Mouse (Mus musculus) mouse embryonic stem cell (cell line): ENCODE measurements around the gene Kl.

ENCODE experiments used
- in situ Hi-C, 2 experiments: fragments of 300-500 bp; cut with MboI; formaldehyde crosslinking; loops; 1 replicate in 1 of 2; 3 replicates in 1 of 2; pipeline ENCODE4 v1.14.3; 2019 to 2020; ENCODE audit warnings: low sequenced_read_pairs in 2 of 2, low pct_unique_long_range_greater_than_20kb in 1 of 2, mixed read lengths in 1 of 2; ENCODE audit not compliant: unreplicated experiment in 1 of 2

Gene Kl

DNA sequence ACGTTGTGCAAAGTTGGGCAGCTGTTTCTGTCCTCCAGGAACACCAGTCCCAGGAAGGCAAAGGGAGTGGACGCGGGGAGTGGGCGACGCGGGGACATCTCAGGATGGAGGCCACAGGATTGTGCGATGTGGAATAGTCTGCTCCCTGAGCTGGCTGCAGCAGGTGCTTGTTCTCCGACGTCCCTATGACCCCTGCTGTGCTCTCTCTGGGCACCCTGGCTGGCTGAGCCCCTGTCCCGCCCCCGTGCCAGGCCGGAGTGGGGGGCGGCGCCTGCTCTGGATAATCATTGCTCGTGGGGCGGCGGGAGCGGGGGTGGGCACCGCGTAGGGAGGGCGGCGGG, at the start of gene Kl:
Gene Kl (plus strand): TSS at position 280 of the 341 bp plus-strand sequence.
- in situ Hi-C loops = no loop called here

DNA sequence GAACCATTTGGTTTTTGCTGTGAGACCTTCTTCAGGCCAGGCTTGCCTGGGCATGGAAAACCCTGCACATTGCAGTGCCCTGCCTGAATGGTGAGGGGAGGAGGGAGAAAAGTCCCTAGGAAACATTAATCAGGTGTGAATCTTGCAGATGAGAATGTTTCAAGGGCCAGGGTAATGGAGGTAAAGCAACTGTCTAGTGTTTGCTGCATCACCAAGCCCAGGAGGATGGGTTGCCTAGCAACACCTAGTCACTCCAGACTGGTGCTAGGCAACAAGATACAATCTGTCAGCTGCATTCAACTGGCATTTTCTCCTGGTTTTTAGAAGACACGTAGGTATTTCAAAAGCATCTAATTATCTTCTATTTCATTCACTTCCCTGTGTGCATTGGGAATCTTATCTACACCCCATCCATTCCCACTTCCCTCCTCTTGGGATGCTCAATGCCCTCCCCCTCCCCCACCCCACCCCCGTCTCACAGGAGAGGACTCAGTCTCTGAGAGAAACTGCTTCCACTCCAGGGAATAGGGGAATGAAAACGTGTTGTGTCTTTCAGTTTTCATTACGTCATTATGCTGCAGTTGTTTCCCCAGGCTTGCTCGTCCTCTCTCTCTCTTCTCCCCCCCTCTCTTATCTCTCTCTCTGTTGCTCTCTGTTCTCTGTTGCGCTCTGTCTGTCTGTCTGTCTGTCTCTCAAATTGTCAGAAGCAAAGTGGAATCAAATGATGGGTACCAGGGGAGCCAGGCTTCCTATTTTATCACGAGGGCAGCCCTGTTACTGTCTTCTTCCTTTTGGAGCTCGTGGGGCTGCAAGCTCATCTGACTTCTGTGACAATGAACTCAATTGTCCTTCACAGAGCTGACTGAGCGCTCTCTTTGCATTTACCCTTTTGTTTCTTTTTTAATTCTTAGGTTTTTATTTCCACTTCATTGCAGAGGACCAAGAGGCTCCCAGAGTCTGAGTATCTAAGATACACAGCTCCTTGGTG, 46.1 kb upstream of the Kl start:
- in situ Hi-C loops = no loop called here

DNA sequence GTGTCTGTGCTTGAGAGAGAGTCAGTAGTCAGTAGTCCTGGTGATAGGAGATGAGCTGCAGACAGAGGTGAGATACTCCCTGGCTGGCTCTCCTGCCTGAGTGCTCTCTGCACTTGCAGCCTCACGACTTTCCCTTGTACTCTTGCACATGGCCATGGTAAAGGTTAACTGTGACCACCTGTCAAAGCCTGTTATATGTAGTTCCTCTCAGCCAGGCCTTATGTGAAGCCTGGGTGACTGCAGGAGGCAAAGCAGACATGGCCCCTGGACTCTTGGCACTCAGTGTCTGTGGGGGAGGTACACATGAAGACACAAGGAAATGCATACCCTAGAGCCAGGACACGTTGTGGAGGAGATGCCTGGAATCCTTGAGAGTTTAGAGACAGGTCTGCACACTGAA, 40.3 kb upstream of the Kl start:
- in situ Hi-C loops = no loop called here

DNA sequence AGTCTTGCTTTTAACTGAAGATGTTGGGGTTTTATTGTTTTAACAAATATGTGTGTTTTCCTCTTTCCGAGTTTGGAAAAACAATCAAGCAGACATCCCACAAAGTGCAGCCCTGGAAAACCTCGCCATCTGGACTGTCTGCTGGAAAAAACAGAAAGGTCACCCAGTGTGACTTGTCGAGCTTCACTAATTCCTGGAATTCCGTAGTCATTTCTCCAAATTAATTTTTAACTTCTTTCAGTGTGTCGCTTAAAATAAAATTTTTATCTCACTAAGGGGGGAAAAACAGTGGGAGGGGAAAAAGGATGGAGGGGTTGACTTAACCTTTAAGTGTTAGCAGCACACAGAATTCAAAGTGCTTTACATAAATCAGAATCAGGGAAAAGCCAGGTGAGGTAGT, 39.8 kb upstream of the Kl start:
- in situ Hi-C loops = no loop called here

DNA sequence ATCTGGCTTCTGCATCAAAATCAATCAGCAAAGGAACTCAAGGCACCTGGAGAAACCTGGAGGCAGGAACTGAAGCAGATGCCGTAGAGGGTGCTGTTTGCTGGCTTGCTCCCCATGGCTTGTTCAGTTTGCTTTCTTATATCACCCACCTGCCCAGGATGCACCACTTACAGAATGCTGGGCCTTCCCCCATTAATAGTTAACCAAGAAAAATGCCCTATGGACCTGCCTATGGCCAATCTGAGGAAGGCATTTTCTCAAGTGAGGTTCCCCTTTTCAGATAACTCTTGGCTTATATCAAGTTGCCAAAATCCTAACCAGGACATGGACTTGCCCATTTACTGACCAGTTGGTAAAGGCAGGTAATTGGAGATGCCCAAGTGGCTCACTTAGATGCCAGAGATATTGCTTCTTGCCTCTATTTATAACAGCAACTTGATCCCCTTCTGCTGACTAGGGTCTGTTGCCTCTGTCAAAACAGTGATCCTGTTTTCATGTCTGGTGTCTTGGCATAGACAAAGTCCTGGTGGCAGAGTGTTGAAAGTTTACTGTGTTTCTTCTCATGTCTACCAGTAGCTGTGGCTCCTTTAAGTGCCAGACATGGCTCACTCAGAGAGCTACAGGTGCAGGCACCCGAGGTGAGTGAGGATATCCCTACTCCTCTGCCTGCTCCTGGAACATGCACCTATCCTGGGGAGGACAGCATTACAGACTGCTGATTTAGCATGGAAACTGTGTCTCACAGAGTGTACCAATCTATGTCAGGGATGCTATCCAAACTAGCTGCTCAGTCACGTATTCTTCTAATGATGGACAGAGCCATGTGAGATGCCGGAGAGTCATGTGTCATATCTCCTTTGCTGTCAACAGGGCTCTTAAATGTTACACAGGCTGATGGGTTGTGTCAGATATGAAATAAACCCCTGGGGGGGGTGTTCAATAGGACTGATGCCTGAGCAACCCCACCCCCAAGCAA, 37.0 kb upstream of the Kl start:
- in situ Hi-C loops = no loop called here

DNA sequence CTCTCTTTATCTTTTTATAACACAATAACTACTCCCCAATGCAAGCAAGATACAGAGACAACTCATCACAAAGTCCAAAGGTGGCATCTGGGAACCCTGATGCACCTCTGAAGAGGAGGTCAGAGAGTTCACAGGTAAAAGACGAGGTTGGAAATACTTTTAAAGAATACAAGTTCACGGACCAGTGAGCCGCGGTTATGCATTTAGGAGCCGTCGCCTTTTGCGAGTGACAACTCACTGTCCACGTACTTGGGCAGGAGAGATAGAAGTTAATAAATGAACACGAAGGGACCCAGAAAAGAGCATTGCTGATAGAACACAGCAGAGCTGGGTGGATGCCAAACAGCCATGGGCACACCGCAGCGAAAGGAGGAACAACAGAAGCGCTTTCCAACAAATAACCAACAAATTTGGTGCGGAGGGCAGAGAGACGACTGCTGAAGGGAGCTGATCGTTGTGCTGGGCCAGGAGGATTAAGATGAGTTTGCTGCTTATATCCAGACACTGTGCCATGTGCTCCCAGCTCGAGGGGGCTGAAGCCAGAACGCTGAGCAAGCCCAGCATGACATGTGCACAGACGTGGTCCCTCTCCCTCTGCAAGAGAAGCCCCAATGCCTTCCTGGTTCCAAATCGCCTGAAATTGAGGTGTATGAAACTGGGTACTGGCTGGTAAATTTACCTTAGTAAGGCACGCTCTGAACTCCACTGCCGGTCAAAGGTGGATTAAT, 35.1 kb upstream of the Kl start:
- in situ Hi-C loops = no loop called here

DNA sequence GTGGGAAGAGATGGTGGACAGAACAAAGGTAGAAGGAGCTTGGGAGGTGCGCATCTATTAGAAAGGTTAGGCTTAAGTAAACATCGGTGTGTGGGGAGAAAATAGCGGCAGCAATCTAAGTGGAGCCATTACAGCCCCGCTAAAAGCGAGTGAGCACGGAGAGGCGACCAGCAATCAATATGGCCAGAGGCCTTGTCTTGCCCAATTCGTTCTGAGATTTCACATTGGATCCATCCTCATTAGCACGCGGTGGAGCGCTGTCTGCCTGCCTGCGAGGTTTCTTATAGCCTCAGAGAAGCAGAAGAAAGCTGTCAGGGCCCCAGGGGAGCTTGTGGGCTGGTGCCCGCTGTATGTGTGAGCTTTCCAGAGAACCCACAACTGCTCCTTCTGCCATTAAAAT, 33.8 kb upstream of the Kl start:
- in situ Hi-C loops = no loop called here

DNA sequence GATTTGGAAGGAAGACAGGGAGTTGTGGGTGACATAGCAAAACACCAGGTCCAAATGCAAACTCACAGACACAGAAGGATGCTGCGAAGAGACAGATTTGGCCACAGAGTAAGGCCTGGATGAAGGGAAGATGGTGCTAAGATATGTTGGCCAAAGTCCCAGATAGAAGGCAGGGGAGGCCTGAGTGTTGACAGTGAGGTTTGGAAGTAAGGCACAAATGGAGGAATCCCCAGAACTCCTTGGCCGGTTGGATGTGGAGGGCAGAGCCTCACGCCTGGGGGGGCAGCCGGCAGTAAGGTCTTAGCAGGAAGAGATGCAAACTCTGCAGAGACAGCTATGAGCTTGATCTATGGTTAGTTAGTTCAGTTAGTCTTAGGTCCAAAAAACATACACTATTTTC, 33.1 kb upstream of the Kl start:
- in situ Hi-C loops = no loop called here

DNA sequence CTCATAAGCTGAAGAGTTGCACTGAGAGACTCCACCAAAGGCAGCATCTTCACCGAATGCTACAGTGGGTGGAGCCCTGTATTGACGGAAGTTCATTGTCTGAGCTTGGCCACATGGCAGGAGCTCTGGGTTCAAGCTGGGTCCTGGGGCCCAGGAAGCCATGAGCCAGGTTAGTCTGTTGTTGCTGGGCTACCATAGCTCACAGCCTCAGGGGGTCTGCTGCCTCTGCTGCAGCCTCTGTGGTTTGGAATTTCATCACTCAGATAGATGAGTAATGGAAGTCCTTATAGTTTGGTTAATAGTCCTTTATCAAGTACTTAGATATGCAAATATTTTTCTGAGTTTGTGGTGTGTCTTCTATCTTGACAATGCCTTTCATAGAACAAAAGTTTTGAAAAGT, 32.4 kb upstream of the Kl start:
- in situ Hi-C loops = no loop called here

DNA sequence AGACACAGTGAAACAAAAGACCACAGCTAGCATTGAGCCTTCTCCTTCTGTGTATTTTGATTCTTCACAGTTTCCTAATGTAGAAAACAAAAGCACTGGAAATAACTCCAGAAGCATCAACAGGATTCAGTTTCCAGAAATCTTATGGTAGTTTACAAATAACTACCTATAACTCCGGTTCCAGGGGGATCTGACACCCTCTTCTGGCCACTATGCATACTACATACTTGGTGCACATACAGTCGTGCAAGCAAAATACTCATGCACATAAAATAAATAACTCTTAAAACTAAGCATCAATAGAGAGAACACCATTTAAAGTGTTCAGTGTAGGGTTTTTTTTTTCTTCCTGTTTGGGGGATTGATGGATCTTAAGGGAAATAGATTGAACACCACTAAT, 23.0 kb upstream of the Kl start:
- in situ Hi-C loops = no loop called here

DNA sequence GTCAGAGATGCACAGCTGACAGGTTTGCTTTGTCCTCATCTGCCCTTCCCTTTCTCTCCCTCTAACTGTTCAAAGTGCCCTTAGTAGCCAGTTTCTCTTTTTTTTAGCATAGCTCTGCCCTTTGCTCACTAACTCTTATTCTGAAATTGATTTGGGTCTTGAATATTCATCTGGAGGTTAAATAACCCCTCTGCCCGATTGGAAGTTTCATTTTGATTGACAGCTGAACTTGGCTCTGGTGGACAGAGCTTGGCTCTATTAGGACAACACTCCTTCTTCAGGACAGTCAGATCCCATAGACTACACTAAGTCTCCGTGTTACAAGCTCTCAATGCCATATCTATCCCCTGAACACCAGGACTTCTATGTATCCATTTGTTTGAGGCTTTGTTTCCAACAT, 19.8 kb upstream of the Kl start:
- in situ Hi-C loops = no loop called here

DNA sequence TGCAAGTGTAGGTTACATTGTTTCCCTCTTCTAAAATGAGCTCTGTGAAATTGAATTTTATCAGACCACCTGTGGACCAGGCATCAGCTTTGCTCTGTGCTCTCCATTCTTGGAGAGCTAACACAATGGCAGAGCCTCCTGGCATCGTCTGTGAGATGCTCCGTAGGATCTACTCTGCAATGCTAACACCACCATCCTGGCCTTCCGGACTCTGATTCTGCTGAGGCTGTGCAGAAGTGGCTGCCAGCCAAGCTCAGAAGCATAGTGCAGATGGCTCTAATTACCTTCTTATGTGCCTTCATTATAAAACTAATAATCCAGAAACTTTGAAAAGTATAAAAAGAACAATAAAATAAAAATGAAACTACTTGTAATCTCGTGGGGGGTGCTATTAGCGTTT, 16.2 kb upstream of the Kl start:
- in situ Hi-C loops = no loop called here

DNA sequence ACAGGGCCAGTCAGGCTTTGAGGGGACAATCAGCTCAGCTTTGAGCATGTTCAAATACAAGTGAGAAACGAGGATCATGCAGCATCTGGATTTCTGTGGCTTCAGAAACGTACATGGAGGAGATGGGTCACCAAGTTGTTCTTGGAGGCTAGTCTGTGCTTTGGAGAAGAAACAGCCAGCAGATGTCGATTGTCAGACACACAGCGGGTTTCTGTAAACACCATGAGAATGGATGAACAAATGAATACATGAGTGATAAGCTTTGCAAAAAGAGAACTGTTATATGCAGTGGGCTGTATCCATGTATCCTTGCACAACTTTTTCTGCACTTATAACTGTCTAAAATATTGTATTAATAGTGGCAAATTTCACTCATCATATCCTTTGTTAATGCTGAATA, 15.6 kb upstream of the Kl start:
- in situ Hi-C loops = no loop called here

DNA sequence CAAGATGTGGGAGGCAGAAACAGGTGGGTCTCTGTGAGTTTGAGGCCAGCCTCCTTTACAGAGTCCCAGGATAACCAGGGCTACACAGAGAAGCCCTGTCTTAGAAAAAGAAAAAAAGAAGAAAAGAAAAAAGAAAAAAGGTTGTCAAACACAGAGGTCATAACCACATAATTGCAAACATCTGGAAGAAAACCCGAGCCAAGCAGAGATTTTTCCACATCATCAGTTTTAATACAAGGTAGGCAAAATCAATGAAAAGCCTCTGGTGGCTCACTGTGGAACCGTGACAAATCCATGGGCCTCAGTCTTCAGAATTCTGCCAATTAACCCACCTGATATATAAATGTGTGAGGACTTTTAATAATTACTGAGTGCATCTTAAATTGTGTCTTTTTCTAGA, 14.9 kb upstream of the Kl start:
- in situ Hi-C loops = no loop called here

DNA sequence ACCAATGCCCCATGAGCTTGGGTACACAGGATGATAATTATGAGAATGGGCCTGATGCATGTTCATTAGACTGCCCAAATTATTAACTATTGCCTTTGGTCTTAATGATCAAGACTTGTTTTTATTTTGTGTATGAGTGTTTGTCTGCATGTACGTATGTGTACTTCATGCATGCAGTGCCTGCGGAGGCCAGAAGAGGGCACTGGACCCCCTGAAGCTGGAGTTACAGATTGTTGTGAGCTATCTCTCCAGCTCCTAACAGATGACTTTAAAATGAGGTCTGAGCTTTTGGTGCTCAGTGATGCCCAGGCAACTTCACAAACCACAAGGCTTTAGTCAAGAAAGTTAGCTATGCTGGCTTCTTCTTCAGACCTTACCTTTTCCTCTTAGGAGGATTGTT, 6.8 kb upstream of the Kl start:
- in situ Hi-C loops = loop anchor here in 1 of 2 experiments (10.0 kb wide), 1 partner anchor 109 kb away; no protein-coding TSS in a partner anchor

DNA sequence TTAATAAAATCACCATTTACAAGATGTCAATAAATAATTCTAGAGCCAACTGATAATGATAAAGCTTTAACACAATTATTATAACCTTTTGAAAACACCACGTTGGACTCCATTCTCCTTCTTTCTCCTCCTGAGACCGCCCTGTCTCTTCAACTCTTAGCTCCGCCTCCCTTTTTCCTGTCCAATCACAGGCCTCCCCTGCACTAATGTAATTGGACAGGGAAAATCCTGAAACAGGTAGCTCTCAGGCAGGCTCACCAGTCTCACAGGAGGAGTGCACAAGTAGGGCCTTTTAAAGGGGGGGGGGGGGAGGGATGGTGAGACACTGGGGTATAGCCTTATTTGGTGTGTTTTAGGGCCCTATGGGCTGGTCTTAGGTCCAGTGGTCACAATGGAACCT, 3.3 kb upstream of the Kl start:
- in situ Hi-C loops = loop anchor here in 1 of 2 experiments (10.0 kb wide), 1 partner anchor 106 kb away; no protein-coding TSS in a partner anchor

DNA sequence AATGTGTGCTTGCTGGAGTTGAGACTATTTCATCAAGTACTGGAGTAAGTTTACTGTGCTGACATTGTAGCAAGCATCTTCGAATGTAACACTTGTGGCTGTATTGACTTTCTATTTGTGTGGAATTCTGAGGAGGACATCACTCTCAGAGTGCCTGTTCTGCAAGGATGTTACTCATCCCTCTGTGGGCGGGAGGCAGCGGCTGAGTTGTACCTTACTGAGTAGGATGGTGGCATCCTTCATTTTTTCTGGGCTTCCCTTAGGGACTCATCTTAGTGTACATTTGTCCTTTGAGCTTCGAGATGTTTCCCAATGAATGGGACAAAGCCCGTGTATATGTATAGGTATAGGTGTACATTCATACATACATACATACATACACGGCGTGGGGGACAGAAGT, 1.1 kb upstream of the Kl start:
- in situ Hi-C loops = no loop called here

DNA sequence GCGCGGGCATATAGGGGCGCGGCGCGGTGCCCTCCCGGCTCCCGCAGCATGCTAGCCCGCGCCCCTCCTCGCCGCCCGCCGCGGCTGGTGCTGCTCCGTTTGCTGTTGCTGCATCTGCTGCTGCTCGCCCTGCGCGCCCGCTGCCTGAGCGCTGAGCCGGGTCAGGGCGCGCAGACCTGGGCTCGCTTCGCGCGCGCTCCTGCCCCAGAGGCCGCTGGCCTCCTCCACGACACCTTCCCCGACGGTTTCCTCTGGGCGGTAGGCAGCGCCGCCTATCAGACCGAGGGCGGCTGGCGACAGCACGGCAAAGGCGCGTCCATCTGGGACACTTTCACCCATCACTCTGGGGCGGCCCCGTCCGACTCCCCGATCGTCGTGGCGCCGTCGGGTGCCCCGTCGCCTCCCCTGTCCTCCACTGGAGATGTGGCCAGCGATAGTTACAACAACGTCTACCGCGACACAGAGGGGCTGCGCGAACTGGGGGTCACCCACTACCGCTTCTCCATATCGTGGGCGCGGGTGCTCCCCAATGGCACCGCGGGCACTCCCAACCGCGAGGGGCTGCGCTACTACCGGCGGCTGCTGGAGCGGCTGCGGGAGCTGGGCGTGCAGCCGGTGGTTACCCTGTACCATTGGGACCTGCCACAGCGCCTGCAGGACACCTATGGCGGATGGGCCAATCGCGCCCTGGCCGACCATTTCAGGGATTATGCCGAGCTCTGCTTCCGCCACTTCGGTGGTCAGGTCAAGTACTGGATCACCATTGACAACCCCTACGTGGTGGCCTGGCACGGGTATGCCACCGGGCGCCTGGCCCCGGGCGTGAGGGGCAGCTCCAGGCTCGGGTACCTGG, 488 bp downstream of the Kl start:
- in situ Hi-C loops = no loop called here
